Mouse (Mus musculus) small intestine, adult 2 months (tissue): ENCODE measurements around the gene Mylpf.

Experiments
- CTCF ChIP-seq: fragments of 200-500 bp; IDR thresholded peaks from 2 replicates; pipeline ENCODE4 v1.5.1; 2012; ENCODE audit warnings: low read depth, mild to moderate bottlenecking, control low read depth, inconsistent platforms, low read length, moderate library complexity, mixed read lengths; ENCODE audit not compliant: insufficient replicate concordance, insufficient read length; ENCODE audit errors: extremely low read depth
- POLR2A ChIP-seq: fragments of 200-500 bp; IDR thresholded peaks from 2 replicates; pipeline ENCODE4 v1.6.1; 2012; ENCODE audit warnings: low read depth, mild to moderate bottlenecking, control low read depth, inconsistent platforms, low read length, moderate library complexity

GRCm38 (mm10) chr7:127217901-127218642, 9.4 kb downstream of the Mylpf start:
- TF ChIP-seq CTCF (no peak), POLR2A (no peak; the same call in 1 of the 2 replicates)
